Mouse (Mus musculus) left cerebral cortex, adult 9 months (tissue): ENCODE results near the gene Mief1.

Experiments used
- DNase-seq, 2 experiments: peaks; one replicate each; pipeline ENCODE4 v3.0.0; 2022; ENCODE audit warnings: low spot score in 2 of 2

Gene Mief1

GRCm38 (mm10) chr15:80263610-80264575, 30.1 kb downstream of the Mief1 start, which contains the start of gene Rps19bp1:
Rps19bp1 (minus strand) TSS chr15:80264315.
- DNase-seq, result peak in 1 of 2 experiments; percentile 91

- DNase-seq, result peak in 1 of 2 experiments; percentile 90
Measured at GRCm38 (mm10) chr15:80266281-80266680, 32.5 kb downstream of the Mief1 start.

GRCm38 (mm10) chr15:80271858-80272396, 38.1 kb downstream of the Mief1 start:
- no peak for DNase-seq

GRCm38 (mm10) chr15:80277107-80277506, 43.3 kb downstream of the Mief1 start:
- DNase-seq, result no peak

GRCm38 (mm10) chr15:80277625-80278024, 43.8 kb downstream of the Mief1 start:
- DNase-seq, result no peak

- peak; percentile 84 to 87 for DNase-seq
Measured at GRCm38 (mm10) chr15:80278121-80278759, 44.4 kb downstream of the Mief1 start.

- no peak for DNase-seq
Measured at GRCm38 (mm10) chr15:80279053-80279452, 45.2 kb downstream of the Mief1 start.

GRCm38 (mm10) chr15:80280646-80281045, 46.8 kb downstream of the Mief1 start:
- DNase-seq, result no peak

- peak in 1 of 2 experiments; percentile 58 for DNase-seq
Measured at GRCm38 (mm10) chr15:80286851-80287415, 53.1 kb downstream of the Mief1 start, which contains the start of gene Cacna1i. Cacna1i (plus strand) TSS chr15:80287238.

- DNase-seq, result no peak
Measured at GRCm38 (mm10) chr15:80288036-80288435, 54.2 kb downstream of the Mief1 start.

GRCm38 (mm10) chr15:80289436-80289835, 55.6 kb downstream of the Mief1 start:
- peak; percentile 74 to 81 for DNase-seq

GRCm38 (mm10) chr15:80297146-80297545, 63.3 kb downstream of the Mief1 start:
- DNase-seq, result no peak
